Mouse (Mus musculus): ENCODE measurements at regions not wholly inside any gene's neighbourhood (a gene's known extent, or its start where the extent isn't known, plus 50 kb on each side); places are given as distances from the start of the nearest gene placed in this dataset.

- peaks cover 29% of the 10 kb centered on the region for H3K4me1 ChIP-seq (ENCODE audit: control insufficient read depth, insufficient read depth, low read length)
- TF ChIP-seq CTCF (IDR thresholded peaks at IDR 0.05; ENCODE audit: insufficient read depth, low read depth, low read length) = no peak
- no peak for TF ChIP-seq POLR2A (IDR thresholded peaks at IDR 0.05; ENCODE audit: insufficient read depth, low read depth, low read length)
These were observed 196.4 kb downstream of the Gadd45g start for GRCm38 (mm10) chr13:52042867-52043266.

GRCm38 (mm10) chr13:52043916-52044315, 197.4 kb downstream of the Gadd45g start:
- no peak overlapping the region for H3K4me3 ChIP-seq (ENCODE audit: insufficient read depth, low read depth, low read length)
- H3K4me1 ChIP-seq (ENCODE audit: control insufficient read depth, insufficient read depth, low read length) = peaks cover 35% of the 10 kb centered on the region
- no peak overlapping the region for H3K27ac ChIP-seq (ENCODE audit: insufficient read depth, low read depth, low read length)
- over 99% methylated on average over 3 of the region's 3 CpGs for WGBS
- TF ChIP-seq POLR2A (IDR thresholded peaks at IDR 0.05; ENCODE audit: insufficient read depth, low read depth, low read length) = no peak
- no peak for TF ChIP-seq CTCF (IDR thresholded peaks at IDR 0.05; ENCODE audit: insufficient read depth, low read depth, low read length)

More at GRCm38 (mm10) chr13:52042867-52043266, 196.4 kb downstream of the Gadd45g start:
- Histone ChIP-seq H3K27ac (ENCODE audit: insufficient read depth, low read depth, low read length) (no peak overlapping the region), H3K4me3 (ENCODE audit: insufficient read depth, low read depth, low read length) (no peak overlapping the region)
- 96% methylated on average over 3 of the region's 3 CpGs for WGBS

GRCm38 (mm10) chr13:52045349-52045748, 198.9 kb downstream of the Gadd45g start:
- Histone ChIP-seq H3K4me1 (ENCODE audit: control insufficient read depth, insufficient read depth, low read length) (peaks cover 36% of the 10 kb centered on the region), H3K4me3 (ENCODE audit: insufficient read depth, low read depth, low read length) (no peak overlapping the region), H3K27ac (ENCODE audit: insufficient read depth, low read depth, low read length) (no peak overlapping the region)
- 75% methylated on average over 3 of the region's 3 CpGs for WGBS
- TF ChIP-seq CTCF (IDR thresholded peaks at IDR 0.05; ENCODE audit: insufficient read depth, low read depth, low read length) (no peak), POLR2A (IDR thresholded peaks at IDR 0.05; ENCODE audit: insufficient read depth, low read depth, low read length) (no peak)

- H3K4me3 ChIP-seq (ENCODE audit: insufficient read depth, low read depth, low read length) = no peak overlapping the region
- TF ChIP-seq POLR2A (IDR thresholded peaks at IDR 0.05; ENCODE audit: insufficient read depth, low read depth, low read length) (no peak), CTCF (IDR thresholded peaks at IDR 0.05; ENCODE audit: insufficient read depth, low read depth, low read length) (no peak)
These were observed 199.5 kb downstream of the Gadd45g start for GRCm38 (mm10) chr13:52046020-52046419.

GRCm38 (mm10) chr13:52046700-52047099, 200.2 kb downstream of the Gadd45g start:
- no peak for TF ChIP-seq CTCF (IDR thresholded peaks at IDR 0.05; ENCODE audit: insufficient read depth, low read depth, low read length)
- 22% methylated on average over 11 of the region's 11 CpGs for WGBS
- Histone ChIP-seq H3K4me1 (ENCODE audit: control insufficient read depth, insufficient read depth, low read length) (peaks cover 30% of the 10 kb centered on the region), H3K27ac (ENCODE audit: insufficient read depth, low read depth, low read length) (no peak overlapping the region), H3K4me3 (ENCODE audit: insufficient read depth, low read depth, low read length) (no peak overlapping the region)

More at GRCm38 (mm10) chr13:52046020-52046419, 199.5 kb downstream of the Gadd45g start:
- WGBS = 22% methylated on average over 5 of the region's 5 CpGs
- Histone ChIP-seq H3K27ac (ENCODE audit: insufficient read depth, low read depth, low read length) (no peak overlapping the region), H3K4me1 (ENCODE audit: control insufficient read depth, insufficient read depth, low read length) (peaks cover 36% of the 10 kb centered on the region)

- Histone ChIP-seq H3K27ac (ENCODE audit: insufficient read depth, low read depth, low read length) (no peak overlapping the region), H3K4me3 (ENCODE audit: insufficient read depth, low read depth, low read length) (no peak overlapping the region)
- 42% methylated on average over 6 of the region's 6 CpGs for WGBS
These were observed 201.5 kb downstream of the Gadd45g start for GRCm38 (mm10) chr13:52047937-52048336.

GRCm38 (mm10) chr13:52048777-52049176, 202.3 kb downstream of the Gadd45g start:
- no peak for TF ChIP-seq CTCF (IDR thresholded peaks at IDR 0.05; ENCODE audit: insufficient read depth, low read depth, low read length)
- WGBS = 85% methylated on average over 3 of the region's 3 CpGs
- Histone ChIP-seq H3K4me1 (ENCODE audit: control insufficient read depth, insufficient read depth, low read length) (peaks cover 25% of the 10 kb centered on the region), H3K4me3 (ENCODE audit: insufficient read depth, low read depth, low read length) (no peak overlapping the region), H3K27ac (ENCODE audit: insufficient read depth, low read depth, low read length) (no peak overlapping the region)

More at GRCm38 (mm10) chr13:52047937-52048336, 201.5 kb downstream of the Gadd45g start:
- TF ChIP-seq CTCF (IDR thresholded peaks at IDR 0.05; ENCODE audit: insufficient read depth, low read depth, low read length) = no peak
- TF ChIP-seq POLR2A (IDR thresholded peaks at IDR 0.05; ENCODE audit: insufficient read depth, low read depth, low read length) = no peak
- H3K4me1 ChIP-seq (ENCODE audit: control insufficient read depth, insufficient read depth, low read length) = peaks cover 25% of the 10 kb centered on the region

- TF ChIP-seq POLR2A (IDR thresholded peaks at IDR 0.05; ENCODE audit: insufficient read depth, low read depth, low read length) (no peak), CTCF (IDR thresholded peaks at IDR 0.05; ENCODE audit: insufficient read depth, low read depth, low read length) (no peak)
- no peak overlapping the region for H3K4me3 ChIP-seq (ENCODE audit: insufficient read depth, low read depth, low read length)
- H3K27ac ChIP-seq (ENCODE audit: insufficient read depth, low read depth, low read length) = no peak overlapping the region
- 92% methylated on average over 2 of the region's 2 CpGs for whole genome bisulfite sequencing
- peaks cover 25% of the 10 kb centered on the region for H3K4me1 ChIP-seq (ENCODE audit: control insufficient read depth, insufficient read depth, low read length)
These were observed 202.8 kb downstream of the Gadd45g start for GRCm38 (mm10) chr13:52049249-52049648.

- peaks cover 7% of the 10 kb centered on the region; the same call in 1 of the 2 replicates for H3K4me1 ChIP-seq (ENCODE audit: control insufficient read depth, insufficient read depth, low read length)
- H3K27ac ChIP-seq (ENCODE audit: insufficient read depth, low read depth, low read length) = no peak overlapping the region
- TF ChIP-seq POLR2A (IDR thresholded peaks at IDR 0.05; ENCODE audit: insufficient read depth, low read depth, low read length) = no peak
- TF ChIP-seq CTCF (IDR thresholded peaks at IDR 0.05; ENCODE audit: insufficient read depth, low read depth, low read length) = no peak
- H3K4me3 ChIP-seq (ENCODE audit: insufficient read depth, low read depth, low read length) = no peak overlapping the region
- WGBS = 94% methylated on average over 8 of the region's 8 CpGs
These were observed 209.3 kb downstream of the Gadd45g start for GRCm38 (mm10) chr13:52055741-52056140.

GRCm38 (mm10) chr13:52057456-52057855, 211.0 kb downstream of the Gadd45g start:
- peaks cover 8% of the 10 kb centered on the region; the same call in 1 of the 2 replicates for H3K4me1 ChIP-seq (ENCODE audit: control insufficient read depth, insufficient read depth, low read length)
- no peak overlapping the region for H3K27ac ChIP-seq (ENCODE audit: insufficient read depth, low read depth, low read length)
- no peak overlapping the region for H3K4me3 ChIP-seq (ENCODE audit: insufficient read depth, low read depth, low read length)
- 92% methylated on average over 10 of the region's 10 CpGs for WGBS
- TF ChIP-seq POLR2A (IDR thresholded peaks at IDR 0.05; ENCODE audit: insufficient read depth, low read depth, low read length) = no peak
- no peak for TF ChIP-seq CTCF (IDR thresholded peaks at IDR 0.05; ENCODE audit: insufficient read depth, low read depth, low read length)

Data from olfactory bulb, adult 2 months (tissue).